Mouse (Mus musculus) activated CD4-positive, CD25-positive, alpha-beta regulatory T cell, adult 9 weeks (primary cell): Measurements from ENCODE around the gene Ints7. TPM values are rescaled to one million over a fixed set of nuclear protein-coding genes. Genes with fewer than 3 reads are reported as not detected.

Source experiments
- polyA plus RNA-seq: library from polyadenylated mRNA; unstranded; fragments of 100-300 nt; shearing (Covaris generic); gene quantifications from one replicate; pipeline ENCODE4 v1.2.1, GENCODE M21; 2017

Ints7 gene
- polyA plus RNA-seq = 48.5 TPM

DNA sequence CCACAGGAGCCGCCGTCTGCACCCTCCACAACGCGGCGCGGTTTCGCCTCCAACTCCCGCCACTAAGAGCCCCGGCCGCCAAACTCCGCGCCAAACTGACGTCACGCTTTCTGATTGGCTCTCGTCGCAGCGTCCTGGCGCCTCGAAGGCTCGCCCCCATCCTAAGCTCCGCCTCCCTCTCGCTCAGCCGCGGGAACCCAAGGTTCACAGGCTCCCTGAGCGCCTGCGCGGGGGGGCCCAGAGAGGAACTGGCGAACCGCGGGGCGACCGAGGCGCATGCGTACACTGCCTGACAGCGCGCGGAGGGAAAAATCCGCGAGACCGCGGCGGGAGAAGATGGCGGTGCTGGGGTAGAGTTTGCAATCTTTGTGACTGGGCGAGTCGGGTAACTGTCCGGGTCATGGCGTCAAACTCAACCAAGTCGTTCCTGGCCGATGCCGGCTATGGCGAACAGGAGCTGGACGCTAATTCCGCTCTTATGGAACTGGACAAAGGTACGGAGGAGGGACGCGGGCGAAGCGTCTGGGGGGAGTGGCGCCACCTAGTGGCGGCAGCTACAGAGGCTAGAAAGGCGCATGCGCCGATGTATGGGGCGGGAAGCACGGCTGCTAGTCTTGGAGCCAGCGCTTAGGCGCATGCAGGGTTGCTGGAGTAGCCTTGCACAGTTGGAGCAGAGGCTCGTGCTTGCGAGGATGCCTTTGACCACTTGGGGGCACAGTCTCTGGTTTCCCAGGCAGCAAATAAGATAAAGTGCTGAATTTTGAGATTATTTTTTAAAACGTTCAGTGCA lies at the start of gene Ints7, which contains the start of gene Dtl:
Gene Ints7 (plus strand): TSS at position 179 of the 790 bp plus-strand sequence.
Gene Dtl (minus strand): TSS at position 87 of the 790 bp plus-strand sequence.

Other genes with a start within 250 kb of the Ints7 start
- 29.3 TPM for gene Tmem206, start 249.7 kb upstream of the Ints7 start, polyA plus RNA-seq
- gene Ppp2r5a, start 172.4 kb upstream of the Ints7 start, polyA plus RNA-seq = 20.7 TPM
- gene Dtl, start 92 bp upstream of the Ints7 start, polyA plus RNA-seq = 11.1 TPM
- gene Lpgat1, start 142.2 kb downstream of the Ints7 start, polyA plus RNA-seq = 2.7 TPM
- 2.3 TPM for gene Nek2, start 245.8 kb downstream of the Ints7 start, polyA plus RNA-seq